7 mouse cellular contexts compared by ENCODE assay signal in genomic region chr4:45010806-45011415, GRCm38 (mm10). TPM values are rescaled to one million over a fixed set of nuclear protein-coding genes. Genes with fewer than 3 reads are reported as not detected.
DNase-seq lines count a peak whose midpoint lies in the region; ATAC-seq and TF ChIP-seq lines count a peak whose summit lies in the region.

No protein-coding gene starts in this region.

- H3ac ChIP-seq in C2C12 (ENCODE audit: control insufficient read depth, insufficient read length, low read depth), result peak overlapping the region; percentile 60

- H3K79me2 ChIP-seq in C2C12 (ENCODE audit: control insufficient read depth, insufficient read depth), result peaks cover 31% of the 10 kb centered on the region

- no peak for TF ChIP-seq CTCF in C2C12 (IDR thresholded peaks at IDR 0.05; ENCODE audit: control insufficient read depth, insufficient read depth, insufficient read length)

- peak overlapping the region; percentile 95 for H3K27ac ChIP-seq in embryonic facial prominence, embryonic 15.5 days (replicated peaks)
- H3K27ac ChIP-seq in midbrain, embryonic 11.5 days (ENCODE audit: low read depth, low read length), result no peak overlapping the region; the same call in 1 of the 2 replicates

- H3K4me1 ChIP-seq in embryonic facial prominence, embryonic 15.5 days, result peaks cover 20% of the 10 kb centered on the region
- peaks cover 20% of the 10 kb centered on the region for H3K4me1 ChIP-seq in midbrain, embryonic 11.5 days (ENCODE audit: control insufficient read depth, insufficient read depth, low read length)

- 5% methylated on average over 11 of the region's 11 CpGs for WGBS in embryonic facial prominence, embryonic 15.5 days
- WGBS in midbrain, embryonic 11.5 days, result 10% methylated on average over 11 of the region's 11 CpGs

- no peaks in the 10 kb centered on the region for H3K9me3 ChIP-seq in embryonic facial prominence, embryonic 15.5 days (replicated peaks)
- no peaks in the 10 kb centered on the region for H3K9me3 ChIP-seq in midbrain, embryonic 11.5 days (ENCODE audit: control insufficient read depth, low read length)

- H3K9ac ChIP-seq in embryonic facial prominence, embryonic 15.5 days, result peak overlapping the region; percentile 63
- H3K9ac ChIP-seq in midbrain, embryonic 11.5 days (ENCODE audit: low read length), result peak overlapping the region; percentile 79

- H3K27me3 ChIP-seq in C2C12 (ENCODE audit: control insufficient read depth, insufficient read depth, insufficient read length), result no peaks in the 10 kb centered on the region
- H3K27me3 ChIP-seq in embryonic facial prominence, embryonic 15.5 days, result no peaks in the 10 kb centered on the region
- H3K27me3 ChIP-seq in midbrain, embryonic 11.5 days (ENCODE audit: control insufficient read depth, insufficient read depth, low read length), result no peaks in the 10 kb centered on the region

- DNase-seq in 3134 (ENCODE audit: extremely low read depth, insufficient read length, low spot score), result peak; percentile 37
- peak; percentile 66 for DNase-seq in kidney, adult 9 months
- peak; percentile 89 for DNase-seq in midbrain, embryonic 11.5 days (ENCODE audit: low spot score, missing footprints)
- no peak for DNase-seq in left cerebral cortex, postnatal 14 days (ENCODE audit: low spot score in 2 of 2)

- H3K36me3 ChIP-seq in C2C12 (ENCODE audit: control insufficient read depth, insufficient read depth), result no peaks in the 10 kb centered on the region
- no peaks in the 10 kb centered on the region for H3K36me3 ChIP-seq in embryonic facial prominence, embryonic 15.5 days
- H3K36me3 ChIP-seq in midbrain, embryonic 11.5 days (ENCODE audit: control insufficient read depth, insufficient read depth, low read length), result no peaks in the 10 kb centered on the region

- peak overlapping the region; percentile 53 for H3K4me2 ChIP-seq in embryonic facial prominence, embryonic 15.5 days (replicated peaks)
- H3K4me2 ChIP-seq in midbrain, embryonic 11.5 days, result peak overlapping the region; percentile 68

- intact Hi-C loops in left cerebral cortex, postnatal 14 days (cut with DNase I), result loop anchor here (5.0 kb wide), 1 partner anchor 39 kb away; no protein-coding TSS in a partner anchor

- peak overlapping the region; percentile 82 for H3K4me3 ChIP-seq in C2C12 (ENCODE audit: insufficient read depth, poor library complexity, severe bottlenecking)
- peak overlapping the region; percentile 84 for H3K4me3 ChIP-seq in embryonic facial prominence, embryonic 15.5 days (replicated peaks)
- H3K4me3 ChIP-seq in midbrain, embryonic 11.5 days (ENCODE audit: low read depth, low read length), result peak overlapping the region; percentile 57

- H3K79me3 ChIP-seq in C2C12 (ENCODE audit: low read depth), result peaks cover 20% of the 10 kb centered on the region

- no peak for ATAC-seq in embryonic facial prominence, embryonic 15.5 days (ENCODE audit: insufficient number of reproducible peaks, low FRiP score, low TSS enrichment, low read depth)
- no peak for ATAC-seq in midbrain, embryonic 11.5 days (ENCODE audit: low FRiP score)
- no peak for ATAC-seq in inflammation-experienced regulatory T-cells, adult 6 months

TF ChIP-seq in C2C12, 6 proteins besides CTCF, POLR2A, EP300 and RAD21:
- no peak for TF ChIP-seq USF1 (IDR thresholded peaks at IDR 0.05; ENCODE audit: low read depth)
- TF ChIP-seq MAX (IDR thresholded peaks at IDR 0.05), result no peak
- TF ChIP-seq MYOD1 (IDR thresholded peaks at IDR 0.05; ENCODE audit: control insufficient read depth, insufficient read length, low read depth), result no peak
- TF ChIP-seq CEBPB (IDR thresholded peaks at IDR 0.05; ENCODE audit: low read depth), result no peak
- TF ChIP-seq MYOG (IDR thresholded peaks at IDR 0.05; ENCODE audit: control insufficient read depth, extremely low read depth, insufficient read length), result no peak
- TF ChIP-seq FOSL1 (IDR thresholded peaks at IDR 0.05; ENCODE audit: insufficient read depth, low read length, poor library complexity, severe bottlenecking), result no peak

RNA-seq across cellular contexts. Expression of gene Zbtb5, which starts 1.3 kb away (rescaled TPM):
- 4.7 TPM for polyA plus RNA-seq in C2C12 (2012; fragmentation: generic; extraction: Trizol)
- 21.3 and 22.9 TPM in 2 replicates for polyA plus RNA-seq in embryonic facial prominence, embryonic 15.5 days (2015; fragmentation: Nextera tagmentation; extraction: Ambion mirVana)
- polyA plus RNA-seq in midbrain, embryonic 11.5 days (2014; fragmentation: Nextera tagmentation; extraction: Ambion mirVana), result 41.2 and 44.7 TPM in 2 replicates
- 1 to 10 TPM; 7.5 to 9.2 (median 8.5) TPM for polyA plus RNA-seq in inflammation-experienced regulatory T-cells, adult 6 months (2017; shearing (Covaris generic))
- 10 to 100 TPM; 10.9 to 12.3 TPM for total RNA-seq in left cerebral cortex, postnatal 14 days (2021)

RNA-seq across cellular contexts. Expression of gene Polr1e, which starts 7.5 kb away (rescaled TPM):
- polyA plus RNA-seq in C2C12 (2012; fragmentation: generic; extraction: Trizol), result 29.0 TPM
- polyA plus RNA-seq in embryonic facial prominence, embryonic 15.5 days (2015; fragmentation: Nextera tagmentation; extraction: Ambion mirVana), result 31.5 and 33.8 TPM in 2 replicates
- polyA plus RNA-seq in midbrain, embryonic 11.5 days (2014; fragmentation: Nextera tagmentation; extraction: Ambion mirVana), result 51.6 and 56.3 TPM in 2 replicates
- polyA plus RNA-seq in inflammation-experienced regulatory T-cells, adult 6 months (2017; shearing (Covaris generic)), result 10 to 100 TPM; 39.3 to 50.3 (median 44.6) TPM
- total RNA-seq in left cerebral cortex, postnatal 14 days (2021), result 10 to 100 TPM; 16.1 to 17.5 TPM

RNA-seq across cellular contexts. Expression of gene Grhpr, which starts 29.7 kb away (rescaled TPM):
- polyA plus RNA-seq in C2C12 (2012; fragmentation: generic; extraction: Trizol), result 24.0 TPM
- polyA plus RNA-seq in embryonic facial prominence, embryonic 15.5 days (2015; fragmentation: Nextera tagmentation; extraction: Ambion mirVana), result 55.1 and 59.0 TPM in 2 replicates
- polyA plus RNA-seq in midbrain, embryonic 11.5 days (2014; fragmentation: Nextera tagmentation; extraction: Ambion mirVana), result 37.4 and 38.2 TPM in 2 replicates
- 10 to 100 TPM; 14.2 to 25.0 (median 24.0) TPM for polyA plus RNA-seq in inflammation-experienced regulatory T-cells, adult 6 months (2017; shearing (Covaris generic))
- 10 to 100 TPM; 13.7 to 17.2 TPM for total RNA-seq in left cerebral cortex, postnatal 14 days (2021)

Comparison
In these comparisons a context has a peak if more than half of its experiments do, and no peak if none do; other contexts are left out.
1. DNase-seq: peak in 3134 (single experiment), kidney, adult 9 months (single experiment) and midbrain, embryonic 11.5 days (single experiment); none in left cerebral cortex, postnatal 14 days (0 of 2).
2. Peak in every context shown above with its lines, with median percentiles within 50 percentile points of each other: H3K4me3 ChIP-seq.